Mouse (Mus musculus) retina, postnatal 7 days (tissue): ENCODE measurements around the gene Gm3045.
A peak's percentile ranks its signal among the peaks of the same experiment; 100 is the strongest.

Experiments used
- DNase-seq: peaks from one replicate; pipeline ENCODE4 v3.0.0-alpha.2; 2012; ENCODE audit warnings: low read depth, low spot score

Gene Gm3045

DNA sequence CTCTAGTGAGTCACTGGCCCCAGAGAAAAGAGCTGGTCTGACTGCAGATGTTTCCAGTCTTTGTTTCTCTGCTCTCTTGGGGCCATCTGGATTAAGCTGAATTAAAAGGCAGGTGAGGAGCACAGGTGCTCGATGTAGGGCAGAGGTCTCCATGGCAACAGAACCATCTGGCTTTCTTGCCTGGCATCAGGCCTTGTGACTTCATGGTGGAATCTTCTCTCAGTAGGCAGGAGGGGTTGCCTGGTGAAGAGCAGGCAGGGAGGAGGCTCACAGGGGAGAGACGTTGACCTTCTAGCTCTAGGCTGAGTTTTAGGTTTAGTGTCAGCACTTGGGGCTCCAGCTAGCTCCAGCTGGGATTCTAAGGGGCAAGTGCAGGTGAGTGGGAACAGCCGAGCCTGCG, at the start of gene Gm3045:
Gene Gm3045, plus strand, starts transcription at position 230 of the 400 bp plus-strand sequence.
- no peak for DNase-seq

DNA sequence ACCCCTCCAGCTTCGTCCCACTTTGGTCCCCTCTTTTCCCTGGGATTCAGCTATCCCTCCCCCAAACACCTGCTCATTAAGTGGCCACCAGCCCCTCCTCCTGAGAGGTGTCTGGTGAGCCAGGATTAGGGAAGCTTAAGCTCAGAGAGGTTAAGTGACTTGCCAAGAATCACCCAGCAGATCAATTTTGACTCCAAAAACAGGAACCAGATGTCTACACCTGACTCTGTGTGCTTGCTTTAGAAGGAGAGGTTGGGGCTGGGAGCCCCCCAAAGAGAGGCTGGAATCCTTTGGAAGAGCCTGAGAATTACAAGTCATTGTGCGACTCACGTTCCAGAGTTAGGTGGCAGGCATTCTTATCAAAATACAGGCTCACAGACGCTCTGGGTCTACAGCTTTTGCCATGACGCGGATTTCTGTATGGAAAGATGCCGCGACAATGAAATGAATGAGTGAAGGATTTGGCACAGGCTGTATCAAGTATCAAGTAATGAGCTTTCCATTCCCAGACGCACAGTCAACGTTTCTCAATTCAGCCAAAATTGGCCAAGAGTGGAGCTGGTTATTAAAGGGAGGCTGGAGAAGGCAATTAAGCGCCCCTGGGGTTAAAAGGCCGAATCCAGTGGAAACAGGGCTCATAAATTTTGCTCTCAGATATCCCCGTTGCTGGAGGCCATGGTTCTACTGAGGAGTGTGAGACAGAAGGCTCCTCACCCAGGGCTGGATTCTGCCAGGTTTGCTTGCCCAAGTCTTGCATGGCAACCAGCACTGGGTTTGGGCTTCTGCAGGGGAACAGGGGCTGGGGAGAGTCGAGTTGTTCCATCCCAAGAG, 45.3 kb upstream of the Gm3045 start:
- DNase-seq: no peak

- DNase-seq: no peak
Measured at GRCm38 (mm10) chr13:56383406-56383805, 43.0 kb upstream of the Gm3045 start.

DNA sequence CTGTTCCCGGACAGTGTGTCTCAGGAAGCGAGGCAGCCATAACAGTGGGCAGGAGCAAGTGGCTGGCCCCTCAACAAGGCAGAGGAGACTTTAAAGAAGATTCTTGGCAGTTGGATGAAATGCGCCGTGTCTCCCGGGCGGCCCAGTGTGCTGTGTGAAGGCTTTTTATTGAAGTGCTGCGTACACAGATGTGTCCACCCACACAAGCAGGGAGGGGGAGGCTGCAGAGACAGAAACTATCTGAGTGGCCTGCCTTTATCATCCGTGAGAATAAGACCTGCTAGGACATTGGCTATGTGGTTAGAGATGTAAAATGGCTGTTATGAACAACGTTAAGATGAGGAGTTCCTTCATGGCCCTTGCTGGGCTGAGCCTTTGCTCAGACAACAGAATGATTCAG, 40.0 kb upstream of the Gm3045 start:
- no peak for DNase-seq

DNA sequence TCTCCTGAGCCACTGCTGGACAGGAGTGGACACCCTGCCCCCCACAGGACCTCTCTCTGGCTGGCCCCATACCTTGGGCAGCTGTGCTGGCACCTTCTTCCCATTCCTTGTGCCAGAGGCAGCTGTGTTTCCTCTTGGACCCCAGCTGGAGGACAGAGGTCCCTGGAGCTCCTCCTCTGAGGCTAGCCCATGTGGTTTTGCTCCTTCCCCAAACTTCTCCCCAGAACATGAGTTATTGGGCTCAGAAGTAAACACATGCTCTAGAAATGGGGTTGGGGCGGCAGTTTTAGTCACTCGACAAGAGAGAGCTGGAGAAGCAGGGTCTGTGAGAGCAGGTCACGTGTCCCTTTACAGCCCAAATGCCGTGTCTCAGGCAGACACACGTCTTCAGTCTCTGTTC, 39.0 kb upstream of the Gm3045 start:
- DNase-seq: no peak

DNA sequence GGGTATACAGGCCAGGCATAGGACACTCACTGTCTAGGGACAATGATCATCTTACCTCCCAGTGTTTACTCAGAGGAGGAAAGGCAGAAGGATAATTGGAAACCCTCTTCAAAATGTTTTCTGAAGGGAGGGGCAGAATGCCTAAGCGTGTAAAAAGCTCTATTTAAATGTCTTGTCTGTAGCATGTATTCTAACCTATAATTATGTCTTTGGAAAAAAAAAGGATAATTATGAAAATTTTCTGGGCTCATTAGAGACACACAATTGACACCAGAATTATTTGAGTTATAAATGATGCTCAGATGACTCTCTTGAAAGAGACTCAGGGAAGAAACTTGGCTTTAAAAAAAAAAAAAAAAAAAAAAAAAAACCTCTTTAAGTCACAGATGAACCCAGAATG, 38.4 kb upstream of the Gm3045 start:
- DNase-seq: no peak

- DNase-seq: peak; percentile 39
Measured at GRCm38 (mm10) chr13:56397572-56397971, 28.8 kb upstream of the Gm3045 start.

DNA sequence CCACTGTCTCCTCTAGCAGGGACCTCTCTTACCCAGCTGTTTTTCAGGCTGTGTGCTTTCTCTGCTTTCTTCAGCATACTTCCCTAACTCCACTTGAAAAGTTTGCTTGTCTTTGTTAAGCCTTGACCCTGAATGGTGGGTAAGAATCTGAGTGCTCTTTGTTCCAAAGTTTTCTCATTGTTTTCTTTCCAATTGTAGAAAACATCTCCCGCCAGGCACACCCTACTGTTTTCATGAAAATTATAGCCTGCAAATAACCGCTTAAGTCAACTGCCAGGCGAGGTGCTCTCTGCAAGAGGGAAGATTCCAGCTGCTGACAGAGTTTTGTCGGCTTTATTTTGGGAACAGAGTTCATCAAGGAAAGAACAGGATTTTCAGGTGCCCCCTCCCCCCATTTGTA, 25.2 kb upstream of the Gm3045 start:
- no peak for DNase-seq

DNA sequence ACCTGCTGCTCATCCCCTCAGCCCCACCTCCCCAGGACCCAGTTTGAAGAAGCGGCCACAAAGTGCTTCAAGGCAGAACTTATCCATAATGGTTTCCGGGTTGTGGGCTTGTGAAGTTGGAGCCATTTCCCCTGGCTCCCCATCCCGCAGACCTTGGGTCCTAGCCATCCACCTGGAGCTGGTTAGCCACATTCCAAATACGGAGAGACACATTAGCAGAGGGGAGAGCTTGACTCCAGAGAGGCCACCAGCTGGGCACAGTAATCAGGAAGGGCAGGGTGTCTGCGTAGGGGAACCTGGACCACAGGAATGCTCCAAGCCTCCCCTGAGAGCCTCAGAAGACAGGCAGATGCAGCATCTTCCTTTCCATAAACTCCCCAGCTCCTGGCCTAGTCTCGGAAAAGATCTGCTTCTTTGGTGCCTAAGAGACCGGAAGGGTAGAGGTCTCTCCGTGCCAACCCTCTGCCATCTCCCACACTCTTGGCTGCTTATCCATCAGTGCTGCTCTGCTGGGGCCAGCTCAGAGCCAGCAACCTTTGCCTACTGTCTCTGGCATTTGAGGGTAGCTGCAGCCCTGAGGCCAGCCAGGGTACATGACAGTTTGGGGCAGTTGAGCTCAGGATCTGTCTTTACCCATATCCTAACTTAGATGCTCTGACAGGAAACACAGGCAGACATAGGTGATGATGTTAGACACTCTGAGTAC, 22.9 kb upstream of the Gm3045 start:
- DNase-seq: no peak

GRCm38 (mm10) chr13:56404511-56405140, 21.8 kb upstream of the Gm3045 start:
- no peak for DNase-seq

GRCm38 (mm10) chr13:56412286-56412873, 14.0 kb upstream of the Gm3045 start:
- no peak for DNase-seq

DNA sequence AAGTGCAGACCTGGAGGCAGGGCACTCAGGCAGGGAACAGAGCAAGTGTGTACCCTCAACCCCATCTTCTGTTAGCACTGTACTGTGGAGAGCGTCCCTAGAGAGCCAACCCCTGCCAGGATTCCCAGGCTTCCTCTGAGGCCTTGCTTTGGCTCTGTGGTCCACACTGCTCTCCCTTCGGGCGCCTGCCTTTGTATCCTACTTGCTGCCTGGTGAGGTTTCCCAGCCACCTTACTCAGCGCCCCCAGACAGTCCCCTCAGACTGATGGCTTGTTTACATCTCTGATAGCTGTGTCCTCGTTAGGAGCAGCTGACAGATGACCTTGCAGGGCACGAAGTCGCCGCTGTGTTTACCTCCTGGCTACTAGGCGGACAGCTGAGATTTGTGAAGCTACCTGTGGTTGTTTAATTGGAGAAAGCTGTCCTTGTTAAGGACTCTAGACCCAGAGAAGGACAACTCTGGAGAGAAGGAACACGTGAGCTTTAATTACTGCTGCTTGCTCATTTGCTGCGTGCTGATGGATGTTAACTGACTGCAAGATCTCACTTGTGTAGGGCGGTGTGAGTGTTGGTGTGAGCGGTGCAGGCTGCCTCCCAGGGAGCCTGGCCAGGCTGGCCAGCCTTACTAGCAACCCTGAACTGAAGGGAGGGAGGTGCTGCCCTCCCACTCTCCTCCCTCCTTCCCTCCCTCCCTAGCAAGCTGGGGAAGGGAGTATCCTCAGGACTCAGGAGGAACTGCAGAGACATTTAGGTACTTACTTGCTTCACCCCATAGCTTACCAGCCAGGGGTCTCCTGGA, 7.5 kb upstream of the Gm3045 start:
- no peak for DNase-seq

DNA sequence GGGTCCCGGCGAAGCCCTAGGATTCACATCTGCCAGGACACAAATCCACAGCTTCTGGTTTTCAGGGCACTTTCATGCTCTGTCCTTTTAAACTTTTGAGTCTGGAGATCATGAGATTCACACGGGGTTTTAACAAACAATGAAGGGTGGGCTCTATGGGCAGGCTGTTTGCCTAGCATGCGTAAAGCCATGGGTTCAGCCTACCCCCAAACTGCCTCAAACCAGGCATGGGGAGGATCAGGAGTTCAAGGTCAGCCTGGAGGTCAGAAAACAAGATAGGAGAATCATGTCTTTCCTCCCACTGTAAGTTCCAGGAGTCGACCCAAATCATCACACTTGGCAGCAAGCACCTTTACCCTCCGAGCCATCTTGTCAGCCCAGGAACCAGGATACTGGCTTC, 6.9 kb upstream of the Gm3045 start:
- DNase-seq: no peak

DNA sequence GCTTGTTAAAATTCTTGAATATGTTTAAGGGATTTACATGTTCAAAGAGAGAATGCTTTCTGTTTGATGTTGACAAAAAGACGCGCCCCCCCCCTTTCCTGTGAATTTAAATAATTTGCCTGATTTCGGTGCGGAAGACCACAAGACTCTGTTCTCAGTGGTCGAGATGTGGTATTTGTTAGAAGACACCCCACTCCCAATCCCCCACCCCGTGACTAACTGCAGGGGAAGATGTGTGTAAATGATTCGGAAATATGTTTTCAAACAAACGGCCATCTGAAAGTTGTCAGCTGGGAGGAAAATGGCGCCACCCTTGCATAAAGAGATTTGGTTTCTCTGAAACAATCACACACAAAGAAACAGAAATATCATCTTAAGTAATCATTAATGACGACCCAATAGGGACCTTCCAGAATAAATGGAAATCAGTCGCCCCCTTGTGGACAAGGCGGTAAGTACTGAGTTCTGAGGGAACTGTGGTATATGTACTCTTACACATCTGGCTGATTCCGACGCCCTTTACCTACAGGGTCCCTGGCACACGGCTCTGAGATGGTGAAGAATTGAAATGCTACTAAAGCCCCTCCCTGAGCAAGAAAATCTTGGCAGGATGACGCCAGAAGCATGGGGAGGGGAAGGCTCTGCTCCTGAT, 4.2 kb upstream of the Gm3045 start:
- DNase-seq: peak; percentile 56

- no peak for DNase-seq
Measured at GRCm38 (mm10) chr13:56425931-56426330, 463 bp upstream of the Gm3045 start.

DNA sequence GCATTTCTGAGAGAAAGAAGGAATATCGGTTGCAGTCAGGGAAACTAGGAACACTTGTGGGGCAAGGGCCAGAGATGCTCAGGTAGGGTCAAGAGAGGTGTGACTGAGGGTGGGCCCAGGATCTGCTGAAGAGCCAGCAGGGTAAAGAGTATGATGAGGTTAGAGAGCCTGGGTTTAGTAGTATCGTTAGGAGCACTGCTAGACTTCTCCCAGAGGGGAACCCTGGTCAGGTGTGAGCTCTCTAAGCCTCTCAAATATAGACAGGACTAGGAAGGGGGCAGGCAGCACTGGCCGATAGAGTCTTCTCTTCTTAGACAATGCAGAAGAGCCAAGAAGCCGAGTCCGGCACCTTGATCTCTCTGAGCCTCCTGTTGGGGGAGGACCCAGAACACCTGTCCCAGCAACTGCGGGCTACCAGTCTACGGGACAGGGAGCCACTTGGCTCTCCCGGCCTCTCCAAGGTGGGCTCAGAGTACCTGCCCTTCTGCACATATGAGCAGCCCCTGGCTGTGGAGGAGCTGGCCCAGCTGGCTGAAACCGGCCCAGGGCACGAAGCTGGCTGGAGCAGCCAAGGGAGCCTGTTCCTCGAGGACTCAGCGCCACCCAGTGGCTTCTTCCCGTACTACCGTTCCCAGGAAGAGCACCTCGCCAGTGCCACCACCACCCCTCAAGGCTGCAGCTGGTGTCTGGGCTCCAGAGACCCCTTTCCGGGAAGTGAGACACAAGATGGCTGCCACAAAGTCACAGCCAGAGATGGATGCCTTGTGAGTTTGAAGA, 2.5 kb downstream of the Gm3045 start:
- DNase-seq: peak; percentile 65

DNA sequence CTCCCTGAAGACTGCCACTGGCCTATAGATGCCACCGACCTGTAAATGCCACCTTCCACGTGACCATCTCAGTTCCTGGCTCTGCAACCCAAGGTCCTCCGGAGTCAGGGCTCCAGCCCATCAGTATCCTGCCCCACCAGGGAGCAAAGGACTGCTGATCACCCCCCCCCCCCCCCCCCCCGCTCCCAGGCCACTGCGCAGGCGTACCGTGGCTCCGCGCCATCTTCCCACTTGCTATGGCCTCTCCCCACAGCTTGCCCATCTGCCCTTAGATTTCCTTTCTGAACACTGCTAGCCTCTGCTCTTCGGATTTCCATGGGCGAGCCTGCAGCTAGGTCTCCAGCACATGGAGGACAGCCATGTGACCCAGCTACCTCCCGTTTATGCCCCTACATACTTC, 6.1 kb downstream of the Gm3045 start:
- no peak for DNase-seq

DNA sequence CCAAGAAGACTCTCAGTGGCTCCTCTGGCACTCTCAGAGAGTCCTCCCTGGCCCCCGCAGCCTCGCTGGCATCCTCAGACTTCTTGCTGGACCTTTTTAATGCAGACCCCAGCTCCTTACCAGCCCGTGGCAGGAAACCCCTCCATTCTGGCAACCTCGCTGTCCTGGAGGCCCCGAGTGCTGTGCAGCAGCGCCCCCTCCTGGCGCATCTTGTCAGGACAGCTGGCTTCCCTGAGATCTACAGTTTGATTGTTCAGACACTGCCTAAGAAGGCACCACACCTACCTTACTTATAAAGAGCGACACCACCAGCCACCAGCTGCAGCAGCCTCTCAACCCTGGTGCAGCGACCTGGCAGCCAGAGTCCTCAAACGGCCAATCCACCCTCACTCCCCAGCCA, 7.1 kb downstream of the Gm3045 start:
- peak; percentile 56 for DNase-seq

- no peak for DNase-seq
Measured at GRCm38 (mm10) chr13:56434311-56434751, 7.9 kb downstream of the Gm3045 start.
